Mouse (Mus musculus) spleen, postnatal 0 days (tissue): ENCODE results near the gene Ptx3. TPM values are rescaled to one million over a fixed set of nuclear protein-coding genes. Genes with fewer than 3 reads are reported as not detected.

Experiments used
- polyA plus RNA-seq: library from polyadenylated mRNA; unstranded; fragments of >200 nt; fragmentation: Nextera tagmentation; extraction: Ambion mirVana; gene quantifications from 2 replicates; pipeline ENCODE4 v1.2.1, GENCODE M21; 2015

Ptx3 gene
- 0.99 and 1.7 TPM in 2 replicates for polyA plus RNA-seq

GRCm38 (mm10) chr3:66219655-66220191 is at the start of gene Ptx3:
Gene Ptx3 (plus strand): TSS chr3:66219910.

Other genes starting within 250 kb of the Ptx3 start
- 0.01 and 0.05 TPM in 2 replicates for gene Veph1, start 76.9 kb downstream of the Ptx3 start, polyA plus RNA-seq